Mouse (Mus musculus) heart, adult 18-20 months (tissue): Measurements from ENCODE around the gene Metap1d. TPM values are rescaled to one million over a fixed set of nuclear protein-coding genes. Genes with fewer than 3 reads are reported as not detected.
A peak's percentile ranks its signal among the peaks of the same experiment; 100 is the strongest.

Experiments
- DNase-seq, 2 experiments: peaks; one replicate each; pipeline ENCODE4 v3.0.0; 2021 to 2022; ENCODE audit warnings: mixed read lengths in 1 of 2
- long read RNA-seq, 2 experiments: library from polyadenylated mRNA; stranded (forward); transcript quantifications; one replicate each; pipeline ENCODE4 v2.0.0; 2021
- total RNA-seq, 2 experiments: library from RNA; stranded (reverse); gene quantifications; 2 replicates each; pipeline ENCODE4 v1.2.3; 2021

The Metap1d gene
- 10 to 100 TPM; 37.4 to 39.6 TPM for total RNA-seq
- long read RNA-seq, experiment 1, transcript Metap1d-201 (10 exons, 1,321 nt), result major isoform, 29 of 45 reads
- long read RNA-seq, experiment 1, partial matches to known transcripts, result 8 of 45 reads
- long read RNA-seq, experiment 1, other reads (novel, unspliced or antisense), result 8 of 45 reads
- long read RNA-seq, experiment 2, transcript Metap1d-201 (10 exons, 1,321 nt), result major isoform, 28 of 38 reads
- long read RNA-seq, experiment 2, partial matches to known transcripts, result 5 of 38 reads
- long read RNA-seq, experiment 2, other reads (novel, unspliced or antisense), result 4 of 38 reads

DNA sequence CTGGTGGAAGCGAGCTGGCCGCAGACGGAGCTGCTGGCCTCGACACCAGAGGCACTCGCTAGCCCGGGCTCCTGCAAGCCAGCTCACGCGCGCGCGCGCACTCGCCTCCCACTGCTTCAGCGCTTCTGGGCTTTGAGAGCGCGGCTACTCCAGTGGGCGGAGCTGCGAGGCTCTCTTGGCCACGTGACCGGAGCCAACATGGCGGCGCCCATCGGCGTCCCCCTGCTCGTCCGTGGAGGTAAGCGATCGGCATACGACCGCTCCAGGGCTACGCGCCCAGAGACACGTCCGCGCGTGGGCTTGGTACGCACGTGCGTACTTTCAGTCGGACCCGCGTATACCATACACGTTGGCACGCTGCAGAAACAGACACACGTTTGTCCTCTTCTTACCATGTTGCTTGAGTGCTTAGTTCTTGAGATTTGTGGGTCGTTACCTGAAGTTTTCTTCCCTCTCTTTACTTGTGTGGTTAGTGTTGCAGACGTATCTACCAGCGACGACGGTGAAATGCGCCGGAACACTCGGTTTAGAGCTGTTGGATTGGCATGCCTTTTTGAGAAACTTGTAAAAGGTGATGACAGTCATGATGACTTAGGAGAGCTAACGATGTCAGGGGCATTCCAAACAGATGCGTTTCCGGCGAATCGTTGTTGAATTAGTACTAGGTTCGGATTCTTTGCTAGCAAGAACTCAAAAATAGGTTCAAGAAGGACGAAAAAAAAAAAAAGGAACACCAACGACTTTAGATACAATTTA is at the start of gene Metap1d:
Gene Metap1d, plus strand, starts transcription at position 116 of the 756 bp plus-strand sequence.
- peak; percentile 93 to 96 for DNase-seq

- no peak for DNase-seq
These were observed 47.5 kb upstream of the Metap1d start for GRCm38 (mm10) chr2:71405613-71406012.

- no peak for DNase-seq
These were observed 34.3 kb upstream of the Metap1d start for GRCm38 (mm10) chr2:71418760-71419280.

- no peak for DNase-seq
These were observed 33.7 kb upstream of the Metap1d start for GRCm38 (mm10) chr2:71419408-71419807.

GRCm38 (mm10) chr2:71420895-71421425 is 32.1 kb upstream of the Metap1d start:
- no peak for DNase-seq

DNA sequence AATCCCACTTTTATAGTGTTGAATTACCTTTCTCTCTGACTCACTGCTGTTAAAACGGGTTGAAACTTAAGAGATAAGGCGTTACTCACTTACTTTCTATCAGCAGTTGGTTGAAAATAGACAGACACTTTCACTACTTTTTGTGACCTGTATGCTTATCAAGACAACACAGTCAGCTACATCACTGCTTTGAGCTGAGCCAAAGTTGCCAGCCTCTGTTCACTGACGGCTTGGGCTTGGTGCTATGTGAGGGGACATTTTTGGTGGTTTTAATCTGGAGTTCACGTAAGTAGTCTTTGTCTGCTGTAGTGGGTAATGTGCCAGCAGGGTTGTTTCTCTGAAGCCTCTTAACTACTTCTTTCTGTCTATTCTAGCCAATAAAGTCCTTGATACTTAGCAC is 28.5 kb upstream of the Metap1d start:
- peak; percentile 8 to 34 for DNase-seq

- DNase-seq, result no peak
These were observed 17.6 kb upstream of the Metap1d start for GRCm38 (mm10) chr2:71435440-71435839.

GRCm38 (mm10) chr2:71443376-71443775 is 9.7 kb upstream of the Metap1d start:
- DNase-seq, result no peak

- no peak for DNase-seq
These were observed 7.4 kb upstream of the Metap1d start for GRCm38 (mm10) chr2:71445536-71446196.

DNA sequence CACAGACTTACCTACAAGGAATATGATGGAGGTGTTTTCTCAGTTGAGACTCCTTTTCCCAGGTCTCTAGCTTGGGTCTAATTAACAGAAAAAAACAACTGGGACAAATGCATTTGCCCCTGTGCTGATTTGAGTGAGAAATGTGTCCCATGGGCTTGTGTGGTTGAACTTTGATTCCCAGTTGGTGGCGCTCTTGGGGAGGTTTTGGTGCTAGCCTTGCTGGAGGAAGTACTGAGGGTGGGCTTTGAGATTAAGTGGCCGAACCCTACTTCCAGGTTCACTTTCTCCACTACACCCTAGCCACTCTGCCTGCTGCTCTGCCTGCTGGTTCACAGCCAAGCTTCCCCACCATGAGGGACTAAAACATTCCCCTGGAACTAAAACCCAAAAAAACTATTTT is 3.5 kb upstream of the Metap1d start:
- no peak for DNase-seq

DNA sequence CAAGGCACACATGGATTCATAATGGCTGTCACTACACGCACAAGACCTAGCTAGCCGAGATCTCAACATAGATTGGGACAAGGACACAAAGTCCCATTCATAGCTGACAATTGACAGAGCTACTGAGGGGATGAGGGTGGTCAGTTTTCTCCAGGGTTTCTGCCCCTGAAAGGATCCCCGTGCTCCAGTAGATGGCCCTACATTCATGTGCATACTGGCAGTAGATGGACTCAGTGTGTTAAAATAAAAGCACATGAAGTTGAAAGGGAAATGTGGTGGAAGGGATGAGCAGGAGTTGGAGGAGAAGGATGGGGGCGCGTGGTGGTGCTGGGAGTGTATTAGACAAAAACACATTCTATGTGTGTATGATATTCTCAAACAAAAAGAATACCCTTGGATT is 1.3 kb upstream of the Metap1d start:
- no peak for DNase-seq

- DNase-seq, result no peak
These were observed 813 bp downstream of the Metap1d start for GRCm38 (mm10) chr2:71453917-71454260.

DNA sequence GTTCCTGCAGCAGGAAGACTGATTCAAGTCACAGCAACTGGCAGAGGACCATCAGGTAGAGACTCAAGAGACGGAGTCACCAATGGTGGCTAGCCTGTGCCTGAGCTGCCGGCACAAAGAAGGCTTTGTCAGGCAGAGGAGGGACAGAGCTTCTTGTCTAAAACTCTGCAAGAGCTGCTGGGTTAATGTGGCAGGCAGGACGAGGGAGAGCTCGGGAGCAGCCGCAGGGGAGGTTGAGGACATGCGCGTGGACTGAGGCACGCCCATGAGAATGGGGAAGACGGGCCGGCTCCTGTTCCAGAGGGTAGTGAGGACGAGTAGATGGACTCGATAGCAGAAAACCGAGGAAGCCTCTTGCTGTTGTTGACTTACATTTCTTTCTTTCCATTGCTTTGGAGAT is 5.5 kb downstream of the Metap1d start:
- DNase-seq, result no peak

- DNase-seq, result no peak
These were observed 6.6 kb downstream of the Metap1d start for GRCm38 (mm10) chr2:71459659-71460058.

DNA sequence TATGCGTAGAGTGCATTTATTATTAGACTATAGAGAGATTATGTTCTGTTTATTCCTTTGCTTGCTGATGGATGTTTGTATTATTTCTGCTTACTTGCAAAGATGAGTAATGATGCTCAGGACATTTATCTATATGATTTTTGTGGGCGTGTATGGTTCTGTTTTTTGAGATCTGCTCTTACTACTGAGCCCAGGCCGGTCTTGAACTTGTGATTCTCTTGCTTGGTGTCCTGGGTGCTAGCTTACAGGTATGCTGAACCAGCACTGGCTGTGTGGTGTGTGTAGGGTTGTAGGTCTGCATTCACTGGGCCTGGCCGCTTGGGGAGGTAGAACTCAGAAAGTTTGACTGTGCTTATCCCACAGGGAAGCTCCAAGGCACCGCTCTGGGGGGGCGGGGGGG is 8.1 kb downstream of the Metap1d start:
- DNase-seq, result no peak

GRCm38 (mm10) chr2:71461589-71461988 is 8.5 kb downstream of the Metap1d start:
- no peak for DNase-seq

DNA sequence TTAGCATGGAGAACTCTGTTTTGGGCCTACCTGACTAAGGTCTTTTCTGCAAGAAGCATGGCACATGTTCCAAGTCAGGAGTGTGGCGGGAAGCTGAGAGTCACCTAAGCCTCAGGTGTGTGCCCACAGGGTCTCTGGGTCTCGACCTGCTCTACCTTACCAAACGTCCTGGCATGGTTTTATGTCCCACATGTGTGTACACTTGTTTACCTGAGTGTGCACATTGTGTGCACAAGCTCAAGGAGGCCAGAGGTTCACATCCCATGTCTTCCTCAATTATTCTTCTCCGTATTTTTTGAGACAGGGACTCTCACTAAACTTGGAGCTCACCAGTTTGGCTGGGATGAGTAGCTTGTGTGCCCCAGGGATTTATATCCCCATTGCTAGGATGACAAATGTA is 9.0 kb downstream of the Metap1d start:
- no peak for DNase-seq

DNA sequence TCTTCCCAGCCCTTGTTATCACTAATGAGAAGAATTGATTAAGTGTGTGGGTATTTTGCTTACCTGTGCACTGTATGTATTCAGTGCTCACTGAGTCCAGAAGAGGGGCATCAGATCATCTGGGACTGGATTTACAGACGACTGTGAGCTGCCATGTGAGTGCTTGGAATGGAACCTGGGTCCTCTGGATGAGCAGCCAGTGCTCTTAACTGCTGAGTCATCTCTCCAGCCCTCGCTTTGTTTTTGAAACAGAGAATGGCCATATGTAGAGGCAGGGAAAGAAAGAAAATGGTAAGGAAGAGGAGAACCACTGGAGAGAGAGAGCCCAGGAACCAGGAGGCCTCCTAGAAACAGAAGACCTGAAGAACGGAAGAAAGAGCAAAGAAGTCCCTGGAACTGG is 9.5 kb downstream of the Metap1d start:
- DNase-seq, result no peak

- DNase-seq, result no peak
These were observed 13.0 kb downstream of the Metap1d start for GRCm38 (mm10) chr2:71466103-71466502.

GRCm38 (mm10) chr2:71466861-71467450 is 13.9 kb downstream of the Metap1d start:
- DNase-seq, result no peak

- no peak for DNase-seq
These were observed 18.0 kb downstream of the Metap1d start for GRCm38 (mm10) chr2:71471094-71471493.

DNA sequence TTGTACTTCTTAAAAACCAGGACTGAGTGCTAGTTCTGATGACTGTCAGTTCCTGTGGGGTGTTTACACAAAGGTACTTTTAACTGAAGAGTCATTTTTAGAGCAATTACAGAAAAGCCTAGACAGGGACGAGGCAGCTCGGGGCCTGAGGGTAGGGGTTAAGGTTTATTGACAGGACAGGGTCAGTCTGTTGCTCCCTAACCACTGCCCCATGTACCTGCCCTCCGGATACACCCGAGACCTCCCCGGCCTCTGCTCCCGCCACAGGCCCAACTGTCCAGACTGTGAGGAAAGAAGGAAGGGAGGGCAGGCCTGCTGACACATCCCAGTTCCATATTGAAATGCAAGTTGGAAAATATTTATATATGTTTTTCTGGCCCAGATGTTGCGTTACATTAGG is 20.8 kb downstream of the Metap1d start:
- DNase-seq, result no peak
